Mouse (Mus musculus) kidney, adult 2 months (tissue): Measurements from ENCODE around the gene Ndel1.

Experiments
- CTCF ChIP-seq: fragments of 200-500 bp; conservative IDR thresholded peaks from 2 replicates; pipeline ENCODE4 v1.5.1; 2011; ENCODE audit warnings: low read depth, mild to moderate bottlenecking, control low read depth, low read length, moderate library complexity, mixed read lengths; ENCODE audit not compliant: insufficient read depth, insufficient read length
- POLR2A ChIP-seq: fragments of 200-500 bp; IDR thresholded peaks from one replicate; pipeline ENCODE4 v1.6.1; 2011; ENCODE audit warnings: low read depth, low read length, control low read depth

GRCm38 (mm10) chr11:68897838-68898237 is 26.2 kb upstream of the Ndel1 start:
- TF ChIP-seq CTCF, result no peak
- no peak for TF ChIP-seq POLR2A
